Mouse (Mus musculus) cerebellum, adult 2 months (tissue): Measurements from ENCODE around the gene AC129217.1. TPM values are rescaled to one million over a fixed set of nuclear protein-coding genes. Genes with fewer than 3 reads are reported as not detected.

Experiments used
- DNase-seq, 2 experiments: peaks; one replicate each; pipeline ENCODE4 v3.0.0; 2021
- H3K27ac ChIP-seq: fragments of 200-500 bp; 2 replicates; pipeline ENCODE4 v1.5.1; 2012; ENCODE audit warnings: low read length, control low read depth, inconsistent platforms; ENCODE audit not compliant: insufficient read depth
- H3K27me3 ChIP-seq: fragments of 200-500 bp; 2 replicates; pipeline ENCODE4 v1.6.1; 2012; ENCODE audit warnings: inconsistent platforms, mild to moderate bottlenecking, low read length, moderate library complexity; ENCODE audit not compliant: control insufficient read depth, insufficient read depth
- H3K4me1 ChIP-seq: fragments of 200-500 bp; 2 replicates; pipeline ENCODE4 v1.6.1; 2011; ENCODE audit warnings: low read length; ENCODE audit not compliant: control insufficient read depth, insufficient read depth
- H3K4me3 ChIP-seq: fragments of 200-500 bp; replicated peaks from 2 replicates; pipeline ENCODE3; 2011; ENCODE audit warnings: mild to moderate bottlenecking, low read depth, low read length, control low read depth; ENCODE audit not compliant: insufficient read depth
- CTCF ChIP-seq: fragments of 200-500 bp; IDR thresholded peaks from 2 replicates; pipeline ENCODE4 v1.5.1; 2011; ENCODE audit warnings: low read depth, mild to moderate bottlenecking, control low read depth, low read length, moderate library complexity, borderline replicate concordance; ENCODE audit not compliant: insufficient read depth
- POLR2A ChIP-seq: fragments of 200-500 bp; IDR thresholded peaks from 2 replicates; pipeline ENCODE4 v1.6.1; 2011; ENCODE audit warnings: low read length, control low read depth, borderline replicate concordance; ENCODE audit not compliant: insufficient read depth
- WGBS: fragments of 180-500 bp; shearing (Covaris S2); methylation state at CpG from one replicate; pipeline ENCODE4 v1.1.7; 2018; 5-methylcytosine and 5-hydroxymethylcytosine counted together
- polyA plus RNA-seq: library from polyadenylated mRNA; depleted of rRNA; stranded (reverse); fragments of >200 nt; gene quantifications from 2 replicates; pipeline ENCODE4 v1.2.3, GENCODE M21; 2012

AC129217.1 gene
- polyA plus RNA-seq, 1 experiment, result not detected

GRCm38 (mm10) chr19:8802130-8802821 lies 27.3 kb upstream of the AC129217.1 start, which contains the start of gene Zbtb3:
TSS of gene Zbtb3 (plus strand) at chr19:8802555.
- Histone ChIP-seq H3K27ac (peak within 1 kb of the TSS; percentile 41; the same call in 1 of the 2 replicates), H3K4me3 (peak within 1 kb of the TSS; percentile 89), H3K4me1 (no peaks in the 10 kb centered on the region; the same call in 1 of the 2 replicates), H3K27me3 (no peaks in the 10 kb centered on the region)
- TF ChIP-seq CTCF, result no peak
- peak; percentile 69; the same call in 1 of the 2 replicates for TF ChIP-seq POLR2A
- WGBS, result under 1% methylated on average over 30 of the region's 30 CpGs
- DNase-seq, result peak; percentile 95 to 99

GRCm38 (mm10) chr19:8803204-8803780 lies 26.3 kb upstream of the AC129217.1 start:
- H3K27ac ChIP-seq, result 0 out of 2 replicates have a peak overlapping the region, but pooled peaks have one; percentile 6
- TF ChIP-seq CTCF, result no peak
- TF ChIP-seq POLR2A, result no peak
- no peak overlapping the region for H3K4me3 ChIP-seq
- no peaks in the 10 kb centered on the region for H3K27me3 ChIP-seq
- H3K4me1 ChIP-seq, result no peaks in the 10 kb centered on the region; the same call in 1 of the 2 replicates
- 69% methylated on average over 9 of the region's 9 CpGs for WGBS
- no peak for DNase-seq

- DNase-seq, result no peak
- 87% methylated on average over 11 of the region's 11 CpGs for WGBS
- Histone ChIP-seq H3K27me3 (no peaks in the 10 kb centered on the region), H3K27ac (no peak overlapping the region), H3K4me3 (no peak overlapping the region), H3K4me1 (no peaks in the 10 kb centered on the region; the same call in 1 of the 2 replicates)
- TF ChIP-seq CTCF, result no peak
Measured at GRCm38 (mm10) chr19:8803879-8804660, 25.5 kb upstream of the AC129217.1 start.

GRCm38 (mm10) chr19:8806810-8807209 lies 22.8 kb upstream of the AC129217.1 start:
- H3K27me3 ChIP-seq, result no peaks in the 10 kb centered on the region
- TF ChIP-seq POLR2A (no peak), CTCF (no peak)
- no peak overlapping the region for H3K27ac ChIP-seq
- no peaks in the 10 kb centered on the region; the same call in 1 of the 2 replicates for H3K4me1 ChIP-seq
- H3K4me3 ChIP-seq, result no peak overlapping the region
- WGBS, result 90% methylated on average over 5 of the region's 5 CpGs
- no peak for DNase-seq

GRCm38 (mm10) chr19:8815812-8816211 lies 13.8 kb upstream of the AC129217.1 start:
- WGBS, result 36% methylated on average over 11 of the region's 11 CpGs
- no peak overlapping the region for H3K27ac ChIP-seq
- peak in 1 of 2 experiments; percentile 43 for DNase-seq
- peaks cover 7% of the 10 kb centered on the region; the same call in 1 of the 2 replicates for H3K4me1 ChIP-seq
- TF ChIP-seq POLR2A (no peak), CTCF (no peak)
- peak overlapping the region; percentile 23 for H3K4me3 ChIP-seq
- H3K27me3 ChIP-seq, result no peaks in the 10 kb centered on the region

- H3K4me1 ChIP-seq, result peaks cover 7% of the 10 kb centered on the region; the same call in 1 of the 2 replicates
- H3K27ac ChIP-seq, result no peak overlapping the region
- no peak for TF ChIP-seq CTCF
- no peak for TF ChIP-seq POLR2A
- DNase-seq, result no peak
- no peak overlapping the region for H3K4me3 ChIP-seq
- no peaks in the 10 kb centered on the region for H3K27me3 ChIP-seq
- 55% methylated on average over 3 of the region's 3 CpGs for WGBS
Measured at GRCm38 (mm10) chr19:8817001-8817400, 12.6 kb upstream of the AC129217.1 start.

GRCm38 (mm10) chr19:8818301-8818798 lies 11.2 kb upstream of the AC129217.1 start:
- WGBS, result 12% methylated on average over 14 of the region's 14 CpGs
- 0 out of 2 replicates have a peak overlapping the region, but pooled peaks have one; percentile 0 for H3K27ac ChIP-seq
- TF ChIP-seq CTCF (no peak), POLR2A (no peak)

More at GRCm38 (mm10) chr19:8818301-8818798, 11.2 kb upstream of the AC129217.1 start:
- Histone ChIP-seq H3K4me1 (peaks cover 7% of the 10 kb centered on the region; the same call in 1 of the 2 replicates), H3K27me3 (no peaks in the 10 kb centered on the region), H3K4me3 (peak overlapping the region; percentile 75)
- no peak for DNase-seq
